Mouse (Mus musculus) forebrain, embryonic 16.5 days (tissue): ENCODE measurements at regions not wholly inside any gene's neighbourhood (a gene's known extent, or its start where the extent isn't known, plus 50 kb on each side); places are given as distances from the start of the nearest gene placed in this dataset.

ENCODE experiments used
- ATAC-seq: fragments of 200-750 bp; cut with Nextera tagmentation; 2 replicates; pipeline ENCODE4 v1.8.0; 2017; ENCODE audit warnings: mild to moderate bottlenecking, moderate library complexity
- H3K27ac ChIP-seq: fragments of 300-500 bp; sonication (generic); 2 replicates; pipeline ENCODE4 v1.5.1; 2014; ENCODE audit warnings: low read length, control low read depth
- H3K27me3 ChIP-seq: fragments of 300-500 bp; sonication (generic); replicated peaks from 2 replicates; pipeline ENCODE4 v1.6.1; 2014; ENCODE audit warnings: low read length; ENCODE audit not compliant: control insufficient read depth, insufficient read depth
- H3K36me3 ChIP-seq: fragments of 300-500 bp; sonication (generic); 2 replicates; pipeline ENCODE4 v1.6.1; 2014; ENCODE audit not compliant: control insufficient read depth, insufficient read depth
- H3K4me1 ChIP-seq: fragments of 300-500 bp; sonication (generic); replicated peaks from 2 replicates; pipeline ENCODE4 v1.6.1; 2014; ENCODE audit warnings: low read length; ENCODE audit not compliant: control insufficient read depth, insufficient read depth
- H3K4me2 ChIP-seq: fragments of 300-500 bp; sonication (generic); 2 replicates; pipeline ENCODE4 v1.6.1; 2014; ENCODE audit warnings: mild to moderate bottlenecking, low read length, control low read depth
- H3K4me3 ChIP-seq: fragments of 300-500 bp; sonication (generic); replicated peaks from 2 replicates; pipeline ENCODE4 v1.5.1; 2014; ENCODE audit warnings: mild to moderate bottlenecking, low read length, control low read depth
- H3K9ac ChIP-seq: fragments of 300-500 bp; sonication (generic); replicated peaks from 2 replicates; pipeline ENCODE4 v1.6.1; 2014; ENCODE audit warnings: low read depth, low read length, control low read depth
- H3K9me3 ChIP-seq: fragments of 300-500 bp; sonication (generic); 2 replicates; pipeline ENCODE4 v1.6.1; 2016; ENCODE audit warnings: low read length; ENCODE audit not compliant: control insufficient read depth
- WGBS: fragments of 180-500 bp; shearing (Covaris S2); extraction: QIAGEN DNeasy Blood & Tissue Kit; methylation state at CpG from one replicate; pipeline ENCODE4 v1.1.7; 2014; 5-methylcytosine and 5-hydroxymethylcytosine counted together

DNA sequence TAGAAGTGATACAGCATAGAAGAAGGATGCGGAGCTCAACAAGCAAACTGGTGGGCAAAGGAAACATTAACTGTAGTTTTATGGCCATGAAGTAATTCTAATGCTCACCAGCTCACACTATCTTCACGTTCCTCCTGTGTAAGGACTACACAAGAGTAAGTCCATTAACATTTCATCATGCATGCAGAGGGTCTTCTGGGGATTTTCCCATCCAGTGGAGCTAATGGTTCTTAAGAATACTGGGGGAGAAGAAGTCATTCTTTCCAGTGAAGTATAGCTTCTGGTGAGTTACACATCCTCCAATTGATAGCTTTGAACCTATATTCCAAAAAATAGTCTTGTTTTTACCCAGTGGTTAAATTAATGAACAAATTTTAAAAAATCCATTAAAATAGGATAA, 1103.4 kb upstream of the Cited2 start:
- WGBS = 85% methylated on average over 2 of the region's 2 CpGs
- Histone ChIP-seq H3K27me3 (no peaks in the 10 kb centered on the region), H3K9ac (no peak overlapping the region), H3K36me3 (no peaks in the 10 kb centered on the region), H3K4me3 (no peak overlapping the region), H3K27ac (no peak overlapping the region), H3K4me2 (no peak overlapping the region), H3K4me1 (no peaks in the 10 kb centered on the region), H3K9me3 (peaks cover 3% of the 10 kb centered on the region; the same call in 1 of the 2 replicates)
- ATAC-seq = no peak

DNA sequence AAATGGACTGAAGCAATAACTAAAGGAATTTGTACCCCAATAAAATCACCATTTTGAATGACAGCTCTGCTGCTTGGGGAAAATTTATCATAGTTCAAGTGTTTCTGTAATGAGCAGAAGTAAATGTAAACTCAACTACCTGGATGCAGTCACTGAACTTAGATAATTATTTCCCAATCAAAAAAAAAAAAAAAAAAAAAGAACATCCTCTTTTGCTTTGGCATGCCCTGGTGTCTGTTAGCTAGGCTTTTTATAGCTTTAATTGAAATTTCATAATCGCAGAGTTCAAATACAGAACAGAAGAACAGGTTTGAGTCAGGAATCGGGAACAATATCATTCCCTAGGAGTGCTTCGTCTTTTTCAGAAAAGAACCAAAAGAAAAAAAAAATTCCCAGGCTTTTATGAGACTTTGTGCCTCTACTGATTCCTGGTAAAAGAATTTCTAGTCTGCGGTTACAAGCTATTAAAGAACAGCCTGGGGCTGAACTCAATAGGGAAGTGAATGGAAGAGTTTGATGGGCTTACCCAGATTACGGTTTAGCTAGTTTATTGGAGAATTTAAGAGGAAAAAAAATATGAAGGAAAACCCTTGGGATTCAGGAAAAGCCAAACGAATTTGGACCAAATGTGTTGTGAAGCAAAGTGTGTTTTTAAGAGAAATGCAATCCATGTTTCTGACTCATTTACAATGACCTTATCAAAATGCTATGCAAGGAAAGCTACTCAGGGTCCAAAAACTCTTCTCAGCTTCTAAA, 1102.0 kb upstream of the Cited2 start:
- 22% methylated on average over 6 of the region's 6 CpGs for WGBS
- no peak overlapping the region for H3K4me3 ChIP-seq
- H3K4me1 ChIP-seq = no peaks in the 10 kb centered on the region
- H3K9me3 ChIP-seq = peaks cover 3% of the 10 kb centered on the region; the same call in 1 of the 2 replicates
- H3K27me3 ChIP-seq = no peaks in the 10 kb centered on the region
- H3K36me3 ChIP-seq = no peaks in the 10 kb centered on the region
- no peak for ATAC-seq
- H3K27ac ChIP-seq = no peak overlapping the region
- no peak overlapping the region for H3K9ac ChIP-seq
- no peak overlapping the region for H3K4me2 ChIP-seq

DNA sequence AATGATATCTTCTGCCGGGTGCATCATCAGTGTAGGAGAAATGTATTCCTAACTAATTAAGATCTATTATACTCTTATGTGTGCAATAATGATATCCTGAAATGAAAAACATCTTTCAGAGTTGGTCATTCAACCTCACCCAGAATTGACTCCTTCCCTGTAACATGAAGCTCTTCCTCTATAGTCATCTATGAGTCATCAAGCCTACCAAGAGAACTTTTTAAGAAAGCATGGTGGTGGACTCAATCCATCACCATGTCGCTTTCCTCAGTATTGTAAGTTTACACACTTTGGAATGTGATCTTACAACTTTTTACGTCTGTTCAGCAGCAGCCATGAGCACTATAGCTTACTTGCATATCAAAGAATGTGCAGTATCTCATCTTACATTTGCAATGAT, 1100.2 kb upstream of the Cited2 start:
- no peaks in the 10 kb centered on the region for H3K4me1 ChIP-seq
- no peak overlapping the region for H3K27ac ChIP-seq
- ATAC-seq = no peak
- 99% methylated on average over 3 of the region's 3 CpGs for WGBS
- no peaks in the 10 kb centered on the region for H3K36me3 ChIP-seq
- H3K27me3 ChIP-seq = no peaks in the 10 kb centered on the region
- H3K9ac ChIP-seq = no peak overlapping the region
- H3K4me2 ChIP-seq = no peak overlapping the region
- no peak overlapping the region for H3K4me3 ChIP-seq
- H3K9me3 ChIP-seq = peaks cover 3% of the 10 kb centered on the region; the same call in 1 of the 2 replicates

DNA sequence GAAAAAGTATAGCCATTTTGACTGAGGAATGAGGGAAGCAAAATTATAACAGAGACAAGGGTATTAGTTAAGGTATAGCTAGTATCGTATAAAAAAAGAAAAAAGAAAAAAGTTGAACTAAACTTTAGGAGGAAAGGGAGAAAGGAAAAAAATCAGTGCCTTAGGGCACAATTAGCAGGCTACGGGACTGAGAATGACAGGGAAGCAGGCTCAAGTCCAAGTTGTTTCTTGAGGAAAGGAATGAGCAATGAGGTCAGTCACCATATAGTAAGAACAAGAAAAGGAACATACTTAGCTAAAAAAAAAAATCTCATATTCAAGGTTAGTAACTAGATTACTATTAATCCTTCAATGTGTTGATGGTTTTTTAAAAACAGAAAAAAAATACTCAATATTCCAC, 1089.8 kb upstream of the Cited2 start:
- ATAC-seq = no peak
- Histone ChIP-seq H3K4me3 (no peak overlapping the region), H3K9me3 (no peaks in the 10 kb centered on the region), H3K27ac (no peak overlapping the region), H3K36me3 (no peaks in the 10 kb centered on the region), H3K4me1 (no peaks in the 10 kb centered on the region), H3K27me3 (no peaks in the 10 kb centered on the region), H3K4me2 (no peak overlapping the region), H3K9ac (no peak overlapping the region)
- WGBS = 51% methylated on average over 2 of the region's 2 CpGs

DNA sequence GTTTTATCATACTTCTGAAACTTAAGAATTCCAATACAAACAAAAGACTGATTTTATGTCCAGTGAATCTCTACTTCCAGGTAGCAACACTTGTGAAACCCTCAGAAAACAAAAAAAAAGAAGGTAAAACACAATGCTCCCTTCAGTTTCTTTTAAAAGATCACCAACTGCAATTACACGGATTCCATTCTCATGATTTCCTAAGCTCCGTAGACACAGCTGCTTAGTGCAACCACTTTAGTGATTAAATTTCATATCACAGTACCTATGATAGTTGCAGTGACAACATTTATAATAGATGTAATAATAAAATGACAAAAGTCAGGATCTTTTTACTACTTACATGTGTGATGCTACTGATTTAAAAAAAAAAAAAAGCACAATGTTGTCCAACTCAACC, 1087.6 kb upstream of the Cited2 start:
- H3K4me3 ChIP-seq = no peak overlapping the region
- no peaks in the 10 kb centered on the region for H3K9me3 ChIP-seq
- no peaks in the 10 kb centered on the region for H3K27me3 ChIP-seq
- no peak overlapping the region for H3K27ac ChIP-seq
- no peaks in the 10 kb centered on the region for H3K36me3 ChIP-seq
- H3K9ac ChIP-seq = no peak overlapping the region
- H3K4me2 ChIP-seq = no peak overlapping the region
- 90% methylated on average over 2 of the region's 2 CpGs for WGBS
- ATAC-seq = no peak
- H3K4me1 ChIP-seq = no peaks in the 10 kb centered on the region

DNA sequence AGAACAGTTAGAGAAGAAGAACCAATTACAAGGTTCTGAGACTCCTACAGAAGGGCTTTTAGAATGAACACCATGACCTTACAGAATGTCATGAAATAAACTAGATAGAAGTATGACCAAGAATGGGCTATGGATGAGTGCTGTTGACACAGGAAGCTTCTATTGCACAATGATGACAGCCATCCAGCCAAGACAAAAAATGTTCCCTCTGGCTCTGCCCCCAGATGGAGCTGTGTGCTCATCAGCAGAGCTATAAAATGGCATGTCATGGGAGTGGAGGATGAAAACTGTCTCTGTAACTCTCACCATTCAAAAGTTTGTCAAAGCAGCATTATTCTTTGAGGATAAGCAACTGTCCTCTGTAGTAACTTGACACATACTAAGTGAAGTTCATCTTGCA, 1086.0 kb upstream of the Cited2 start:
- Histone ChIP-seq H3K4me3 (no peak overlapping the region), H3K4me1 (no peaks in the 10 kb centered on the region), H3K9ac (no peak overlapping the region), H3K9me3 (no peaks in the 10 kb centered on the region), H3K4me2 (no peak overlapping the region), H3K36me3 (no peaks in the 10 kb centered on the region), H3K27me3 (no peaks in the 10 kb centered on the region), H3K27ac (no peak overlapping the region)
- ATAC-seq = no peak

DNA sequence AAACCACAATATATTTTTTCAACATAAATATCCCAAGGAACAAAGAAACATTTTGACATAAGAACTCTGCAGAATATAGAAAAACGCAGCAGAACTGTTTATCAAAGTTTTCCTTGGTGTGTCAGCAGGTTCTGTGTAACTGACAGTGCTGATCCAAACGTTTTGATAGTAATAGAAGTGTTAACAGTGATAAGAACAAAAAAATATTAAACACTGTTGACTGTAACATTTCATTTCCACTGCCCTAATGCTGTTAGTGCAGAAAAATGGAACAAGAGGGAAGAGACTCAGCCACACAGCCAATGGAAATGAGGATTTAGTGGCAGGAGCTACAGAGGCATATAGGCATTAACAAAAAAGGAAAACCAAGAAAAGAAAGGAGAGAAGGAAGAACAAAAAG, 1084.9 kb upstream of the Cited2 start:
- Histone ChIP-seq H3K9me3 (no peaks in the 10 kb centered on the region), H3K4me3 (no peak overlapping the region), H3K9ac (no peak overlapping the region), H3K36me3 (no peaks in the 10 kb centered on the region), H3K4me1 (no peaks in the 10 kb centered on the region), H3K4me2 (no peak overlapping the region), H3K27ac (no peak overlapping the region), H3K27me3 (no peaks in the 10 kb centered on the region)
- ATAC-seq = no peak
- 11% methylated on average over 2 of the region's 2 CpGs for WGBS

DNA sequence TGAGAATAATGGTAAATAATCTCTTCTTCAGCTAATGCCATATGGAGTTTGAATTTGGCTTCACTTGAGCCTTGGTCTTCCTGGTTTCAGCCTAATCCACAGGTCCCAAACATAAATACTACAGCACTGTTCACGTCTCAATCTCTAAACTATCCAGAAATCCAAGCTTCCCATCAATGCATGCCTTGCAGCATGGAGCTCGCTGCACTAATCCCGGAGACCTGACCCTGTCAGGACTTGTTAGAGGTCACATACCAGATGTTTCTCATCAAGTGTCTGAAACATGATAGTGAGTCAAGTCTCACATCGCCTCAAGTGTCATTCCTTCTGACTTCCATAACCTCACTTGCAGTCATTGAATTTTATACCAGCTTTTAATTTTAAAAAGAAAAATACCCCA, 1082.9 kb upstream of the Cited2 start:
- H3K36me3 ChIP-seq = no peaks in the 10 kb centered on the region
- no peaks in the 10 kb centered on the region for H3K27me3 ChIP-seq

DNA sequence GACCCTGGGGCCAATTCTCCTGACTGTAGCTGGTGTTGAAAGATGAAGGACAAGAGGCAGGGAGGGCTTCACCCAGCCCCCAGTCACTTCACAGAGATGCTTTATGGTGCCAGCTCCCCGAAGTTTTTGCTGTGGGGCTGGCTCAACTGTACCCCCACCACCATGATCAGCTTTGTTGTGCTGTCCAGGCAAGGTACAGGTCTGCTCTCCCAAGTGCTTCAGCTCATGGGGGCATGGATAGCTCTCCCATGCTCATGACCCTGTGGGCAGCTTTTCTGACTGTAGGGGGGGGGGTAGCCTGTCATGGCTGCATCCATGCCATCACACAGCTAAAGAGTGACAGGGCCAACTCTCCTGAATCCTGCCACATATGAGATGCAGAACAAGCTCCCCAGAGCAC, 1072.9 kb upstream of the Cited2 start:
- ATAC-seq = no peak

More for the DNA sequence above, 1082.9 kb upstream of the Cited2 start:
- Histone ChIP-seq H3K4me3 (no peak overlapping the region), H3K4me2 (no peak overlapping the region), H3K27ac (no peak overlapping the region), H3K9ac (no peak overlapping the region), H3K4me1 (no peaks in the 10 kb centered on the region), H3K9me3 (no peaks in the 10 kb centered on the region)
- WGBS = 77% methylated on average over 4 of the region's 4 CpGs
- no peak for ATAC-seq

DNA sequence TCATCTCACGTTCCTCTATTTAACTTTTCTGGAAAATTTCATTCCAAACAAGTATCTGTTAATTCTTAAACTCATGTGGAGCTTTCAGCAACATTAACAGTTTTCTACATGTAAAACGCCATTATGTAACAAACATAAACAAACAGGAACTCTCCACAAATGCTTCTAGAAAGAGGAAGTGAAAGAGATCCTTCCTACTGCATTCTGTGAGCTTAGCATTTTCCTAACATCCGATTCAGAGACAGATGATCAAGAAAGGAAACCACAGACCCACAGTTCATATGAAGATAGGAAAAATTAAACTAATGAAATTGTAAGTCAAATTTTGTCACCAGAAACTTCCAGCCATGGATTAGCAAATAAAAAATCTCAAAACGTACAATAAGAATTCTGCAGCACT, 1070.6 kb upstream of the Cited2 start:
- 92% methylated on average over 4 of the region's 4 CpGs for WGBS
- Histone ChIP-seq H3K9me3 (no peaks in the 10 kb centered on the region), H3K36me3 (no peaks in the 10 kb centered on the region), H3K4me3 (no peak overlapping the region), H3K4me1 (no peaks in the 10 kb centered on the region), H3K27me3 (no peaks in the 10 kb centered on the region), H3K27ac (no peak overlapping the region), H3K4me2 (no peak overlapping the region), H3K9ac (no peak overlapping the region)
- ATAC-seq = no peak

More for the DNA sequence above, 1072.9 kb upstream of the Cited2 start:
- Histone ChIP-seq H3K27me3 (no peaks in the 10 kb centered on the region), H3K36me3 (no peaks in the 10 kb centered on the region), H3K4me1 (no peaks in the 10 kb centered on the region), H3K4me2 (no peak overlapping the region), H3K9ac (no peak overlapping the region), H3K9me3 (no peaks in the 10 kb centered on the region), H3K4me3 (no peak overlapping the region), H3K27ac (no peak overlapping the region)
- WGBS = 63% methylated on average over 1 of the region's 1 CpGs
